Mouse (Mus musculus) fibroblast of lung, adult 2 months (primary cell): ENCODE measurements around the gene Acsl1.

ENCODE experiments used
- DNase-seq: peaks from one replicate; pipeline ENCODE4 v3.0.0-alpha.2; 2011; ENCODE audit warnings: low read depth

Acsl1 gene

GRCm38 (mm10) chr8:46504196-46504595 is 33.4 kb downstream of the Acsl1 start:
- no peak for DNase-seq

DNA sequence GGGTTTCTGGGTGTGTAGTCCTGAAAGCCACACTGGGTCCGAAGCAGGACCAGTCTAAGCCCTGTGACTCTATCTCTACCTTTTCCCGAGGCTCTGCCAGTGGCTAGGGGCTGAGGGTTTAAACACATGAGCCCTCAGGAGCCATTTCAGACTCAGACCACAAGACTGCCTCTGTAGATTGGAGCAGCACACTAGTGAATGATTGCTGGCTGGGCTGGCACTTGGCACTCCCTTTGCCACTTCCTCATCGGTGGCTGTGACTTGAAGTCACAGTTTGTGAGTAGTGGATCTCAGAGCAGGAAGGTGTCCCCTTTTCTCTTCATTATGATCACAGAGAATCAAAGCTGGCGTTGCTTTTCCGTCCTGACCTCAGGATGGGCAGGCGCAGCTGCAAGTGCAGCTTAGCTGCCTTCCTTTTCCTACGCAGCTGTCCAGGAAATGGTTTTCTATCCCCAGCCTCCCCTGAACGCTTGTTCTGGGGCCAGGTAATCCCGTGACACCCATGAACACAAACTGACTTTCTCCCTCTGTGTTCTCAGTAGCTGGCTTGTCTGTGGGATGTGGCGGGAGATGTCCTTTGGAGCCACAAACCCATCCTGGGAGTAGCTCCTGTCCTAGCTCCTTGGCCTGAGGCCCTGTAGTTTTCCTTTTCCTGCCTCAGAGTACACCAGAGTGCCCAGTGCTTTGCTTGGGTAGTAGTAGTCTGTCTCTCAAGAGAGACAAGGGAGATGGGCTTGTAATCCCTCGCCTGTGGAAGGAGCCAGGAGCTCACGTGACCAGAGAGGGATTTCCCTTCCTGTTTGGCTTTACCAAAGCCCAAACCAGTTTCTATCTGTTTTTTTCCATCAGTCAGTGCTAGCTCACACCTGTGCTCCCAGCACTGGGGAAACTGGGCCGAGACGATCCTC is 37.9 kb downstream of the Acsl1 start:
- DNase-seq: no peak

DNA sequence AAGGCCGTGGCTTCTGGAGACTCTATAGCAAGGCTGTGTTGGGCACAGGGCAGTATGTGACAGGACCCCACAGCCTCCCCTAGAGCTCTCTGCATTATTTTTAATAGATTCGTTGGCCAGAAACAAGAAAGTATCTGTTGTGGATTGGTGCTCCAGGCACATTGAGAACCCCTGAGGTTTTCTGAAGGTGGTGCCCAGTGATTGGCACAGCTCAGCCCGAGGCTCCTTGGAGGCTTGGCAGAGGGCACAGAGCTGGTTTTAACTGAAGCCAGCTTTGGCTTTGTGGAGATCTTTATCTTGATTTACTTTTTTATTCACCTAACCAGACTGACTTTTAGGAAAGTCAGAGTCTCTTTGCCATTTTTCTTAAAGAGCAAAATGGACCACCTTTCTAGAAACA is 38.6 kb downstream of the Acsl1 start:
- DNase-seq: no peak

GRCm38 (mm10) chr8:46511336-46511735 is 40.5 kb downstream of the Acsl1 start:
- no peak for DNase-seq

DNA sequence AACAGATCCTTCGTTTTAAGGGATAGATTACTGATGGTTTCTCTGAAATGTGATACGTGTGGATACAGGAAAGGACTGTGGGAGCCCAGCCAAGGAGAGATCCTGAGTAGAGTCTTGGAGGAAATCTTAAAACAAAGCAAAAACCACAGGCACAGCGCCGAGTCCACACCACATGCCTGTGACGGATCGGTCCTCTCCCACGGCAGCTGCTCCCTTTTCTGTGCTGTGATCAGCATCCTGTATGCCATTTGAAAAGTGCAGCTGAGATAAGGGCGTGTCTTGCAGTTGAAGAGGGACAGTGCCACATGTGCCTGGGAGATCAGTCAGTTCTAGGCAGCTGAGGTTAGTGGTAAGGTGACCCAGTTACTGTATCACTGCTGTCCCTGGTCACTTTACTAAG is 41.7 kb downstream of the Acsl1 start:
- no peak for DNase-seq

DNA sequence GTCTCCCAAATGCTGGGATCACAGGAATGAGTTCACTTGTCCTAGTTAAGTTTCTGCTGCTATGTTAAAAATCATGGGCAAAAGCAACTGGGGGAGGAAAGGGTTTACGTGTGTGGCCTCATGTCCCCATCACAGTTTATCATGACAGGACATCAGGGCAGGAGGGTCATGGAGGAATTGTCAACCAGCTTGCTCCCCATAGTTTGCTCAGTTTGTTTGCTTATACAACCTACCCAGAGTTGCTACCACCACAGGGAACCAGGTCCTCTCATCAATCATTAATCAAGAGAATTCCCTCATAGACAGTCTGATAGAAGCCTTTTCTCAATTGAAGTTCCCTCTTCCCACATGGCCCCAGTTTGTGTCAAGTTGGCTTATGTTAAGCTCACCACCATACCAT is 43.2 kb downstream of the Acsl1 start:
- DNase-seq: no peak

- DNase-seq: no peak
These were observed 49.8 kb downstream of the Acsl1 start for GRCm38 (mm10) chr8:46520667-46521066.

DNA sequence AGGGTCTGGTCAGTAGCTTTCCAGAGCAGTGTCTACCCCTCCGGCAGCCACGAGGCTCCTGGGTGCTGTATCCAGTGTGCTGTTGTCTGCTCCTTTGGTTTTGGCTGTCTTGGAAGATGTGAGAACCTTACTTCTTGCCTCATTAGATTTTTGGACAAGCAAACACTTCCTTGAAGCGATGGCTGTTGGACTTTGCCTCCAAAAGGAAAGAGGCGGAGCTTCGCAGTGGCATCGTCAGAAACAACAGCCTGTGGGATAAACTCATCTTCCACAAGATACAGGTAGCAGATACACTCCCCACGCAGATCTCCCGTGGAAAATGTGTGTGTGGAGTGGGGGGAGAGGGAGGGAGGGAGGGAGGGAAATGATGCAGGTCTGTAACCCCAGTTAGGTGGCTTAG is 55.3 kb downstream of the Acsl1 start:
- no peak for DNase-seq

GRCm38 (mm10) chr8:46526821-46527220 is 56.0 kb downstream of the Acsl1 start:
- DNase-seq: no peak

DNA sequence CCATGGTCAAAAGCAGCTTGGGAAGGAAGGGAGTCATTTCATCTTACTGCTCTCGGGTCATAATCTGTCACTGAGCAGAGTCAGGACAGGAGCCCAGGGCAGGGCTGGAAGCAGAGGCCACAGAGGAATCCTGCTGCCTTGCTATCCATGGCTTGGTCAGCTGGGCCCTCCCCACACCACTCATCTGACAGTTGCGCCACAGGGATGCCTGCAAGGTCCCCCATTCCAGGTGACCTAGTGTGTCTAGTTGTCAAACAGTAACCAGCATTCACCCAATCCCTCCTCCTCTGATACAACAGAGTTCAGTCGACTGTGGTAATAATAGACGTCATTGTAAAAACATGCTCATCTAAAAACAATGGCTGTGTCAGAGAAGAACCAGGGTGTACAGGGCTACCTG is 58.7 kb downstream of the Acsl1 start:
- DNase-seq: no peak

DNA sequence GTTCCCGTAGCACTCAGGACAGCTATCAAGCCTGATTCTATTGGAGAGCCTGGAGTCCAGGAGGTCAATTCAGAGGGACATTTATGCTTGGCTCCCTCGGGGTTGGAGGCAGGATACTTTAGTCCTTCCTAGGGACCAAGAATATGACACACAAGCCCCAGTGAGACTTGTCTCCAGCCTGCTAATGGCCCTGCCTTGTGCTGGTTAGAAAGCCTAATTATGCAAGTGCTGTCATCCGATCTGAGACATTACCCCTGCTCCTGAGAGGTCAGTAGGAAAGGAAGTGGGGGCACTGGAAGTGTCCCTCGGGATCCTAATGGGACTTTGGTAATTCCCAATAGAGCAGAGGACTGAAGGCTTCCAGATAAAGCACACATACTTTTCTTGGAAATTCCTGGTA is 59.7 kb downstream of the Acsl1 start:
- no peak for DNase-seq

- no peak for DNase-seq
These were observed 63.1 kb downstream of the Acsl1 start for GRCm38 (mm10) chr8:46533926-46534325.

GRCm38 (mm10) chr8:46539701-46540100 is 68.9 kb downstream of the Acsl1 start:
- DNase-seq: no peak

DNA sequence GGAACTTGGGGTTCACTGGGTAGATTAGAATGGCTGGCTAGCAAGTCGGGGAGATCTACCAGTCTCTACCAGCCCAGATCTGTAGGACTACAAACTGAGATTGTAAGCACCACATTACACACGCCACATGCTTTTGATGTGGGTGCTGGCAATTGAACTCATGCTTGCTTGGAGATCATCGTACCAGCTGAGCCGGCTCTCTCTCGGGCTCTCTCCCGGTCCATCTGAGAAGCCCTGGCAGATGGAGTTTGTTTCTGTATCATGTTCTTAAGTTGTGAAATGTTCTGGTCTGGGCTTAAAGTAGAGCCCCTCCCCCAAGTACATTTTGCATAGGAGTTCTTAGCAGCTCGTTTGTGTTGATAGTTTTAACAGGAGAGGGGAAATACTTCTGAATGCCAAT is 72.4 kb downstream of the Acsl1 start:
- no peak for DNase-seq

GRCm38 (mm10) chr8:46543662-46544061 is 72.8 kb downstream of the Acsl1 start:
- no peak for DNase-seq

- no peak for DNase-seq
These were observed 75.0 kb downstream of the Acsl1 start for GRCm38 (mm10) chr8:46545854-46546253.

DNA sequence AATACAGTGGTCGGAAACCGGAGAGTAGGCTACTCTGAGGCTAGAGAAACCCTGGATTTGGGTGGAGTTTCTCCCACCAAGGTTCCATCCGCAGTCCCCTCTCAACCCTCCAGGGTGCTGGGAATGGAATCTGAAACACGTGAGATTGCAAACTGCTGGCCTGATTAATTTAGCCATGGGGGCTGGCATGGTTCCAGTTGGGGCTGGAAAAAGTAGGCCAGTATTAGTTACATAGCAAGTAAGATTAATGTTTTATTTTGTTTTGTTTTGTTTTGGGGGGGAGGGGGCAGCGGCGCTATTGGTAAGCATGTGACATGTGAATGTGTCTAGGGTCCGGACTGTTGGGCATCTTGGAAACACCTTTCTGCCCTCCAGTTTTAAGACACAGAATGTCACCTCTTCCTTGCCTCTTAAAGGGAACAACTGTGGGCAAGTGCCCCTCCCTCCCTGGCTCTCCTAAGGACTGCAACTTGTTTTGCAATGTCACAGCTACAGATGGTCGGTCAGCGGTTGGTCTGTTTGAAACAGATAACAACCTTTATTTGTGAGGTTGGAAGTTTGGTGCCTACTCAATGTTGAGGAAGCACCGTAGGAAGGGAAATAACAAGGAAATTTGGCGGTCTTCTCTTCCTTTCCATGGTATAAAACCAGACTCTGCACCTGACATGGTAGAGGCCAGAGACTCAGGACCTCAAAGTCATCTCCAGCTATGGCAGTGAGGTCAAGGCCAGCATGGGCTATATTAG is 75.8 kb downstream of the Acsl1 start:
- no peak for DNase-seq

DNA sequence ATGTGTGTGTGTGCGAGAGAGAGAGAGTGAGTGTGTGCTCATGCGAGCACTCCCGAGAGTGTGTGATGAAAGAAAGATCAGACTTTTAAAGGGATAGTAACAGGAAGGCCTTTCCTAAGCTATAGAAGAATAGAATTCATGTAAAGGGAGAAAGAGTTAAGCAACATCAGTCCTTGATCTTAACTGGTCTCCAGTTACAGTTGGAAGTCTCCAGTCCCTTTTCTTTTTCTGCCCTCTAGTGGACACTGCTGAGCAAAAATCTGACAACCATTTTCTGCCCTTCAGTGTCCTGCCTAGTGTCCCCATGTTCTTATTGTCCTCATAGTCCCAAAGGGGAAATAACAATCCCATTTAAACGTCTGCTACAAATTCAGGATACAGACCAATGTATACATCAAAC is 76.4 kb downstream of the Acsl1 start:
- DNase-seq: peak; percentile 45

- no peak for DNase-seq
These were observed 79.2 kb downstream of the Acsl1 start for GRCm38 (mm10) chr8:46550058-46550457.

GRCm38 (mm10) chr8:46551029-46551428 is 80.2 kb downstream of the Acsl1 start:
- DNase-seq: peak; percentile 40

DNA sequence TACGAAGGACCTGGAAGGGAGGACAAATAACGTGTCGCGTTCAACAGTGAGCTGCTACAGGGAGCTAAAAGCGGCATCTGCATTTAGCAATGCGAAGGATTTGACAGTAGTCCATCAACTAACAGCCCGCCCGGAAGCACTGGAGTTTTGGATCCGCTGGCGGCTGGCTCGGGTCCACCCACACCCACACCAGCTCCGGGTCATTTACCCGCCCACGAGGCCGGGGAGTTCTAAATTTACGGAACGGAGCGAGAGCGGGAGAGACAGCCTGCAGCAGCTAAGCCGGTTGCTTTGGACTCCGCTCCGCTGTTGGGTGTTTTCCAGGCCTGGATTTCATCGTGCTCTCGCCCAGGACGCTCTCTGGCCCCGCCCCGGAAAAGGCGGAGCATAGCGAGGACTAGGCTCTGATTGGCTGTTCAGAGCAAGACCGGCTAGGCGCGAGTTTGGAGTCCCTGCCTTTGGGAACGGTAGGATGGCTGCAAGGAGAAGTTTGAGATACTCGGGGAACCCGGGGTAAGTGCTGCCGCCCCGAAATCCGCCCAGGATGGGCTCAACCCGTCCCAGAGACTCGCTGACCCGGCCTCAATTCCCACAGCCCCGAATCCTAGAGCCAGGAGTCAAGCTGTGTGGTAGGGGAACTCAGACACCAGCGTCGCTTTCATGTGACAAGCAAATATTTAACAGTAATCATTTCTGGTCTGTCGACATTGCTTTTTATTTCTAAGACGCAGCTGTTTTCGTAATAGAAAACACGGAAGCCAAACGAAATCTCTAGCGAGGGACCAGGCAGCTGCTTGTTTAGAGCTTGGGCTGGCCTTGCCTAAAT is 81.0 kb downstream of the Acsl1 start, which contains the start of gene Cenpu:
TSS of gene Cenpu (plus strand) at position 414 of the 826 bp plus-strand sequence.
- peak; percentile 99 for DNase-seq

- DNase-seq: no peak
These were observed 81.6 kb downstream of the Acsl1 start for GRCm38 (mm10) chr8:46552441-46552765.
